Mouse (Mus musculus): ENCODE measurements around the gene Erich3.

GRCm38 (mm10) chr3:154698907-154699306 is 35.2 kb downstream of the Erich3 start:
- TF ChIP-seq EP300 (IDR thresholded peaks at IDR 0.05) (no peak), CTCF (IDR thresholded peaks at IDR 0.05) (no peak)

Data from lung, postnatal 0 days (tissue).